Mouse (Mus musculus): ENCODE measurements around the gene Slfn2. TPM values are rescaled to one million over a fixed set of nuclear protein-coding genes. Genes with fewer than 3 reads are reported as not detected.

Gene Slfn2
- total RNA-seq, 2 experiments from 2014 or later: 0.42 to 0.68 TPM

- intact Hi-C loops (cut with DNase I): no loop called here
- no peak for DNase-seq
Observed at GRCm38 (mm10) chr11:83070321-83070970, 5.5 kb downstream of the Slfn2 start.

- no peak for DNase-seq
- intact Hi-C loops (cut with DNase I): no loop called here
Observed at GRCm38 (mm10) chr11:83077714-83078422, 13.0 kb downstream of the Slfn2 start.

- intact Hi-C loops (cut with DNase I): no loop called here
- no peak for DNase-seq
Observed at GRCm38 (mm10) chr11:83078423-83079140, 13.7 kb downstream of the Slfn2 start.

- intact Hi-C loops (cut with DNase I): no loop called here
Observed at GRCm38 (mm10) chr11:83079487-83080199, 14.7 kb downstream of the Slfn2 start.

GRCm38 (mm10) chr11:83082741-83083473, 18.0 kb downstream of the Slfn2 start:
- intact Hi-C loops (cut with DNase I): no loop called here
- DNase-seq: no peak

More at GRCm38 (mm10) chr11:83079487-83080199, 14.7 kb downstream of the Slfn2 start:
- no peak for DNase-seq

- intact Hi-C loops (cut with DNase I): no loop called here
- DNase-seq: no peak
Observed at GRCm38 (mm10) chr11:83084161-83084560, 19.2 kb downstream of the Slfn2 start.

GRCm38 (mm10) chr11:83084761-83085160, 19.8 kb downstream of the Slfn2 start:
- intact Hi-C loops (cut with DNase I): no loop called here
- no peak for DNase-seq

- no peak for DNase-seq
- intact Hi-C loops (cut with DNase I): no loop called here
Observed at GRCm38 (mm10) chr11:83115138-83115537, 50.2 kb downstream of the Slfn2 start.

GRCm38 (mm10) chr11:83116597-83117227, 51.8 kb downstream of the Slfn2 start, which contains the start of gene Slfn1:
Slfn1 (plus strand) TSS chr11:83116849.
- intact Hi-C loops (cut with DNase I): no loop called here

GRCm38 (mm10) chr11:83118056-83118455, 53.1 kb downstream of the Slfn2 start:
- intact Hi-C loops (cut with DNase I): no loop called here
- no peak for DNase-seq

More at GRCm38 (mm10) chr11:83116597-83117227, 51.8 kb downstream of the Slfn2 start, which contains the start of gene Slfn1:
- no peak for DNase-seq

Small RNA genes within 50 kb of the gene (microRNA-seq; reads per million reads assigned to microRNA genes)
- not detected for gene Gm27598

Other genes with a start within 250 kb of the Slfn2 start
- gene Rffl, start 193.9 kb upstream of the Slfn2 start, total RNA-seq (2021): 1 to 10 TPM; 2.7 to 3.0 TPM
- 10 to 100 TPM; 12.1 to 12.5 TPM for gene Rad51d, start 174.5 kb upstream of the Slfn2 start, total RNA-seq (2021)
- not detected for gene Fndc8, start 173.0 kb upstream of the Slfn2 start, total RNA-seq (2021)
- gene Nle1, start 156.7 kb upstream of the Slfn2 start, total RNA-seq (2021): 10 to 100 TPM; 50.0 to 51.3 TPM
- gene Unc45b, start 154.6 kb upstream of the Slfn2 start, total RNA-seq (2021): 1 to 10 TPM; 4.2 to 4.8 TPM
- gene Slfn5, start 113.8 kb upstream of the Slfn2 start, total RNA-seq (2021): 1 to 10 TPM; 2.6 to 4.2 TPM
- 1 to 10 TPM; 1.2 to 1.8 TPM for gene Slfn9, start 73.3 kb upstream of the Slfn2 start, total RNA-seq (2021)
- gene Slfn8, start 44.3 kb upstream of the Slfn2 start, total RNA-seq (2021): under 1 TPM in 1 of 2 experiments, not detected in 1; 0.12 TPM
- not detected for gene Slfn1, start 51.7 kb downstream of the Slfn2 start, total RNA-seq (2021)
- under 1 TPM in 1 of 2 experiments, not detected in 1; 0.18 TPM for gene Slfn4, start 110.1 kb downstream of the Slfn2 start, total RNA-seq (2021)
- gene Slfn3, start 126.2 kb downstream of the Slfn2 start, total RNA-seq (2021): under 1 TPM; 0.26 to 0.50 TPM
- gene Slfn14, start 221.6 kb downstream of the Slfn2 start, total RNA-seq (2021): not detected
- 100 to 1,000 TPM; 283 to 311 TPM for gene Ap2b1, start 233.9 kb downstream of the Slfn2 start, total RNA-seq (2021)
- gene Pex12, start 237.5 kb downstream of the Slfn2 start, total RNA-seq (2021): 10 to 100 TPM; 12.1 to 17.5 TPM